Mouse (Mus musculus) cerebral cortex, adult 2 months (tissue): ENCODE measurements around the gene Irf2bpl.

Experiments used
- WGBS: fragments of 180-500 bp; shearing (Covaris S2); methylation state at CpG from one replicate; pipeline ENCODE4 v1.1.7; 2018; 5-methylcytosine and 5-hydroxymethylcytosine counted together

Gene Irf2bpl

DNA sequence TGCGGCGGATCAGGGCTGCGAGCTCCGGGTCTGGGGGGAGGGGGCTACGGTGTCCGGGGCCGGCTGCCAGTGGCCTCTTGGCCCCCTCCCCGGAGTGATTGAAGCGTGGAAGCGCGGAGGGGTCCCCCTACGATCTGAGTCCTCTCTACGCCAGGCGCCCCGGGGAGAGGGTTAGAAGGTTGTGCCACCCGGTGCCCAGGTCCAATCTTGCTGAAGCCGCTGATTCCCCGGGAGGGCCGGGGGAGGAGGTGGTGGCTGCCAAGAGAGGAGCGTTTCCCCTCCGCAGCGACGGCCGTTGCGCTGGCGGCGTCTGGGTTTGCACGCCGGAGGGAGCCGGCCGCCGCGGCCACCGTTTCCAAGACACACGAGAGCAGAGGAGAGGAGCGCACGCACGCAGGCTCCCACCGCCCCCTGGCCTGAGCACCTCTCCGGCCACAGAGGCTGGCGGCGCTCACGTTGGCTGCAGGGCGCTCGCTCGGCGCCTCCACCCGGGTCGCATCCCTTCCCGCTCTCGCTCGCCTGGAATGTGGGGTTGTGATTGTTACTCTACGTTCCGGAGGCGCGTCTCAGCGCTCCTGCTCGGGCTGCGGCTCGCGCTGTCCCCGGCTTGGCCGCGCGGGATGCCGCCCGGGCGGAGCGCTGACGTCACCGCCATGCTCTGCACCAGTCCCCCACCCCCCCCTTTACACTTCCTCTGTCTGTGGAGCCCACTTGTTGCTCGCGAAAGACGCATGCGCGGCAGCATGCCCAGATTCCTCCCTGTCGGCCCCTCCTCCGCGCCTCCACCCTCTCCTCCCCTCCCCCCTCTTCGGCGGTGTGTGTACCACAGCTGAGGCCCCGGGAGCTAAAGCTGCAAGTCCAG, at the start of gene Irf2bpl:
Gene Irf2bpl, minus strand, starts transcription at position 602 of the 862 bp plus-strand sequence.
- under 1% methylated on average over 78 of the region's 82 CpGs for WGBS

DNA sequence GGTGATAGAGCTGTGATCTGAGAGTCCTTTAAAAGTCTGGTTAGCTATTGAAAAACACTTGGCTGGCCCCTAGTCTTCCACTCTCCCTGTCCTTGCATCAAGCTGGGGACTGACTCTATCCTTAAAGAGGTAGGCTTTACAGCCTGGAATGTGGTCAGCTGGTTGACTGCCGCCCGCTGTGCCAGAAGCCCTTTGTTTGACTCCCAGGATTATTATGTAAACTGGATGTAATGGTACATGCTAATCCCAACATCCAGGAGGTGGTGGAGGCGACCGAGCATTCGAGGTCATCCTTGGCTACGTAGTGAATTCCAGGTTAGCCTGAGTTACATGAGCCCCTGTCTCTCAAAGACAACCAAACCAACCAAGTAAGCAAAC, 48.0 kb upstream of the Irf2bpl start:
- 56% methylated on average over 6 of the region's 6 CpGs for WGBS

DNA sequence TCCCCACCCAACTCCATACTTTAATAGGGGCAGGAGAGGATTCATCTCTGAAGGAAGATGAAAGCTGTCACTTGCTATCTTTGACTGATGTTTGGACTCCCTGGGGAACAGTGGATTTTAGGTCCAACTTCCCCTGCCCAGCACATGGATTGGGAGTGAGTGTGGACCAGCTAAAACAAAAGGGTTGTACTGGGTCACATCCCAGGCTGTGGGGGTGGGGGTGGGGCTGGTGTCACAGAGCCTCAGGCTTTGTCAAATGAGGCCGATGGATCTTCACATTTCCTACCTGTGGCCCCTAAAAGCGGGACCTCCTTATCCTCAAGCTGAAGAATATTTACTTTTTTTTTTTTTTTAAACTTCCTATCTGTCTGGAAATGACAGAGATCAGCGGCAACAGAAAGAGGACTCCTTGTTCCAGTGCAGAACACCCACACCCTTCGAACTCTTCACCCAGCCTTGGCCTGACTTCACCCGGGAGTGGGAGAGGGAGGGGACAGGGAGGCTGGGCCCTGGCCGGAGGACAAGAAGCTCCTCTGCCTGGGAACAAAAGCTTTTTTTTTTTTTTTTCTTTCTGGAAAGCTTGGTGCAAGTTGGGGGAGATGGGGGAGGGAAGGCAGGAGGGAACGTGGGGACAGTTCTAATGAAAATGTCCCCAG, 47.4 kb upstream of the Irf2bpl start:
- WGBS, result 38% methylated on average over 7 of the region's 7 CpGs

DNA sequence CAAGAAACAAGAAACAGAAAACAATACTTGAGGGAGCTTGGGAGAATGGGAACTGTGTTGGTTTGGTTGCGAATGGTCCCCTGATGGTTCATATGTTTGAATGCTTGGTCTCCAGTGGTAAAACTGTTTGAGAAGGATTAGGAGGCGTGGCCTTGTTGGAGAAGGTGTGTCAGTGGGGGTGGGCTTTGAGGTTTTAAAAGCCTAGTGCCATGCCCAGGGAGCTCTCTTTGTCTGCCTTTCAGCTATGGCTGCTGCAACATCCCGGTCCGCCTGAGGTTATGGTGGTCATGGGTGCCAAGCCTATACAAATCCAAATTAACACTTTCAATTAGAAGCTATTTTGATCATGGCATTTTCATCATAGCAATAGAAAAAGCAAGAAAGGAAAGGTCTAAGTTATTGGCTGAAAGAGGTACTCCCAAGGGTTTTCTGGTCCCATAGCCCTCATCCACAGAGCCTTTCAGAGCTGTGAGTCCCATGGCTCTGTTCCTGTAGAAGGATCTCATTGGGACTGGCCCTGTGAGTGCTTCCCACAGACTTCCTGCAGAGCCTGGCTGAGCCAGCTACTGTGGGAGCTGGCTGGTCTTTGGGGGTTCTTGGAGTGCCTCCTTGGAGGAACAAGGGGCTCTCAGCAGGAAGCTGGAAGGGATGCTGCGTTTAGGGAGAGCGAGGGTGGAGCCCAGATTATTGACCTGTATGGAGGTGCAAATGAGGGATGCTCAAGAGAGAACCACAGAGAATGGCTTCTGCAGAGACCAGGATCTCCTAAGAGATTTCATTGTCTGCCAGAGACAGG, 46.5 kb upstream of the Irf2bpl start:
- WGBS, result 77% methylated on average over 6 of the region's 6 CpGs

DNA sequence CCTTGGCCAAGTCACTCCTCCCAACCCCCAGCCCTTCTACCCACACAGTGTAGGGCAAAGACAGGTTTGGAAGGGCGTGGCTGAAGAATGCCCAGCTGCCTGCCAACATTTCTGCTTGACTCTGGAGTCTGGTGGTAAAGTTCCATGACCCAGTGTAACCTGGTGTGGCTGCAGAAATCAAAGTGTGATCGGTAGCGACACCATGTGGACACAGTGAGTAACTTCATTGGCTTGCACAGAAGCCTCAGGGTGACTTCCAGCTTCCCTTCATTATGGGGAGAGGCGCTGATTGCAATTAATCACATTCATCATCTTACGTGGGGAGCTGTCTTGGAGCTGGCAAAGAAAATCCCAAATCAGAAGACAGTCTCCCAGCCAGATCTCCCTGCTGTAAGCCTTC, 39.2 kb upstream of the Irf2bpl start:
- WGBS, result 6% methylated on average over 5 of the region's 5 CpGs

DNA sequence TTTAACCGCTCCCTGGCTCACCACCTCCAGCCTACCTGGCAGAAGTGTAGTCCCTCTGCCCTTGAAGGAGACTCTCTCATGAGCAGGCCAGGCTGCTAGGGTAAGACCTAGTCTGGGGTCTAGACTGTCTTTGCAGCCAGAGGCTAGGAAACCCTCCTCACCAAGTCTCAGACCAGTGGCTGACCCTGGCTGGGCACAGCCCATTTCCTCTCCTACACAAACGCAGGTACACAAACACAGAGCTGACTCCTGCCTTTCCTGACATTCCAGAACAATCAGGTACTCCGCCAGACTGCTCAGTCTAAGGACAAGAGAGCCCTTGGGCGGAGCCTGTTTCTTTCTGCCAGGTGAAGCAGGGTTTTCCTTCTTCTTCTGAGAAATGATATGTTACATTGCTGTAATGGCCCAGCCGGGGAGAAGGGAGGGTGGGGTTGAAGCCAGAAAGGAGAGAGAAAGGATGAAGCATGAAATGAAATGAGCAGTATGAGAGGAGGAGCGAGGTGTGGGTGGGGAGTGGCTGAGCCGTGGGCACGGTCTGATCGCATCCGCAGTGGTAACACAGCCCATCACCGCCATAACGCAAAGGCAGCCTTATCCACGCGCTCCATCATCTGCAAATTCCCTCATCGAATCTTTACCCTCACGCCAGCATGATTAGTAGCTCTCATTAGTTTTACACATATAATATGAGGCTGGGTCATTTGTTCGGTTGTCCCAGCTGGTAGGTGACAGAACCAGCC, 34.6 kb upstream of the Irf2bpl start:
- 74% methylated on average over 17 of the region's 17 CpGs for WGBS

DNA sequence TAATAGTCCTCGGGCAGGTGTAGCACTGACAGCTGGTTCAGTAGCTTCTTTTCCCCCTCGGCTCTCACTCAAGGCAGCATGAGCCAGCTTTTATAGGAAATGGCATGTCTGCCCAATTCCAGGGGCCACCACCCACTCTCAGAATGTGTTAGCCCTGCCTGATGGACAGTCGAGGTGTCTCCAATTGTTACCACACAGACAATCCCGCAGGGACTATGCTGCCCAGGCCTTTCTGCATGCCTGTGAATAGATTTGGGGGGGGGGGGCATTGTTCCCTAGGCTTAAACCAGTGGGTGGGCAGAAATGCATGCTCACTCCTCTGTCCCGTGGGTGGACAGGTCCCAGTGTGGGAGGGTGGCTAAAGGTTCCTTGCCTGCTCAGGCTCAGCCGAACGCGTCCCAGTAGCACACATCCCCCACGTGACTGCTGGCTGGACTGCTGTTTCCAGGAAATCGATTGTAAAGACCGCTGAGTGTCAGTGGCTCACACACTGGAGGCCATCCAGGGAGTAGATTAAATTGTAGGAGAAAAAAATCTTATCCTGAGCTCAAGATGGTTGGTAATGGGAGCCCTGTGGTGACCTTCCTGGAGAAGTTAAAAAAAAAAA, 33.9 kb upstream of the Irf2bpl start:
- WGBS, result 23% methylated on average over 11 of the region's 11 CpGs

DNA sequence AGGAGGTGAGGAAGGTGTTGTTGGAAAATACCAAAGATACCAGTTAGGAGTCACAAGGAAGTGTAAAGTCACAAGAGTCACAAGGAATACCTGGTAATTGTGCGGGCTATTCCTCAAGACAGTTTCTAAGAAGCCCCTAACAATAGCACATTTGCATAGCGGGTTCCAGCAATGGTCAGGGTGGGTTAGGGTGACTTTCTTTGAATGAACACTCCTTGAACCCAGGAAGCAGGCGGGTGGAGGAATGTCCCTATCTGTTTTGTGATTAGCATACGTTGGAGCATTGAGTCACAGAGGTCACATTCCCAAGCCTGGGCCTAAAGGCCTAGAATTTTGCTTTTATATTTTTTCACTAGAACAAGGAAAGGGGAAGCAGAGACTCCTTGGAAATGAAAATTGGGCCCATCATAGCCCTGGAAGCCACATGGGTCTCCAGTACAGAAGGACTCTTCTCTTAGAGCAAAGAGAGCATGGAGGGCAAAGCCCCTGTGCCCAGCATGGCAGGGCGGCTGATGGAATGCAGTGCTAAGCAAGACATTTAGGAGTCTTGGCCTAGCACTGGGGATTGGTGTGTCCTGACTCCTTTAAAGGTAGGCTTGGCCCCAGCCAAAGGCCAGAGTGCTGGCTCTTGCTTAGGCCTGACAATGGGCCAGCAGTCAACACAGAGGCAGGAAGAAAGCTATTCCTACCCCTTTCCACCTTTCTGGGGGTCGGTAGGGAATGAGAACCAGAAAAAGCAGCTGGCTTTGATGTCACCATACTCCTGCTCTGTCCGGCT, 32.4 kb upstream of the Irf2bpl start:
- 92% methylated on average over 7 of the region's 7 CpGs for WGBS

DNA sequence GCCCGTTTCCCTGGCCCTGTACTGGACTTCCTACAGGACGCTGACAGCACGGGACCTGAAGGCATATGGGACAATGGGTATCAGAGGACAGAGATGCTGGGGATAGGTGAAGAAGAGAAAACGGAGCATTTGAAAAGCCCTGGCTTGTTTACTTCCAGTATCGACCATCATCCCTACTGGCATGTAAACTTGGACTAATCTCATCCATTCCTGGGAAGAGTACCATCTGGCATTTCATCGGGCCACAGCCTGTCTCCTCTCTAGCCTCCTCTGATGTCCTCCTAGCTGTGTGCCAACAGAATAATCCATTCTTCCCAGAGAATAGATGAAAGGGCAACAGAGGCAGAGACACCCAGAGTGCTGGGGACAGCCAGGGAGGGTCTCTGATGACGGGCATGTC, 31.0 kb upstream of the Irf2bpl start:
- 76% methylated on average over 7 of the region's 7 CpGs for WGBS

DNA sequence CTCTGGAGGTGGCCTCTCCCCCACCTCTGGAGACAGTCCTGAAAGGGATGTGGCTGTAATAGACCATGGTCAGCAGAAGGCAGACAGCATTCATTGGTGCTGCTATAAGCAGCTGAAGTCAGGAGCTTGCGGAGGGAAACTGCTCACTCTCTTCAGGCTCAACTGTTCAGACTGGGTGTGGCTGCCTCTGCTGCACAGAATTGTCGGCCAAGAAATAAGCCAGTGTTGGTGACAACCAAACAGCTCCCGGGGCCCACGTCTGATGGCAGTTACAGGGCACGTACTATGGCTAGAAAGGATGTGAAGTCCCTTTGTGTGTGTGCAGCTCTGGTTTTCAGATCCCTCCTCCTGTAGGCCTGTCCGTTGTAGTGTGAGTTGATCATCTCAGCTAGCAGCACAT, 30.2 kb upstream of the Irf2bpl start:
- 35% methylated on average over 6 of the region's 6 CpGs for WGBS

DNA sequence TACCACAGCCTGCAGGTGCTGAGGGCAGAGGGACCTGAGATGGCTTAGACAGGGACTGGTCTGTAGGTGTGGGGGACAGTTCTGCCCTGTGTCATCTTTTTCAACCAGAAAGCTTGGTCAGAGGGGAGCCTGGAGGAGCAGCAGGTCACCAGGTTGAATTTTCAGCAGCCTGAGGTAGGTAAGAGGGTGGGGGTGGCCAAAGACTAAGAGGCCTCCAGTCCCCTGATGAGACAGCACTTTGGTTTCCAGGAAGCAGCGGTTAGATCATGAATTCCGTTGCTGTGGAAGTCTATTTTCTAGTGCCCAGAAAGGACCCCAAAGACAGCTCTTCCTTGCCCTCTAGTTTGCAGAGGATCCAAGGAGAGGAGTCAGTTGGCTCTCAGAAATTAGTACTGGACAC, 29.8 kb upstream of the Irf2bpl start:
- WGBS, result 69% methylated on average over 2 of the region's 2 CpGs

DNA sequence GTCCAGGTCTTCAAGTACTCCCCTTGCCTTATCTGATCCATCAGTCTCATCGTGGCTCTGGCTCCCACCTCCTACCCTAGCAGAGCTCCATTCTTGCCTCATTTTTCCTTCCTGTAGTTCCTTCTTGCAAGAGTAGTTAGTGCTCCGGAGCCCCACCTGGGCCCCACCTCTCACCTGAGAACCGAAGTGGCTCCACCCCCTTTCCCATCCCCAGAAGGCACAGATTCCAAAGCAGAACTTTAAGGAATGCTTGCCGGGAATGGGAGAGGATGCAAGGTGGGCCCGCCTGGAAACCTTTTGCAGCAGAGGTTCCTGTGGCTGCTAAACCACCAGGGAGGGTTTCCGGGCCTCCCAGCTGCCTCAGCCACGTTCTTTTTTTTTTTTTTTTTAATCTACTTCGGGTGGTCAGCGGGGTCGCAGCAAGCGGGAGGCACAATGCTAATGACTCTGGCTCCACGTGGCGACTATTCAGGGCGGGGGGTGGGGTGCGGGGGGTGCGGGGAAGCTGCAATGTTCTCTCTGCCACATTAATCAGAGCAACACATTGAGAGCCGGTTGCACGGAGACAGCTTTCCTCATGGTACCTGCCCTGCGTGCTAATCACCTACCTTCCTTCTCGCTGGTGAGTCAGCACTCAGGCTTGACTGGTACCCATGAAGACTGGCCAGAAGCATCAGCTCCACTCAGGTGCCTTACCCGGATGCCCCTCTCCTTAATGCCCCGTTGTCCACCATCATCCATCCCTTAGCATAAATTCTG, 27.9 kb upstream of the Irf2bpl start:
- 24% methylated on average over 22 of the region's 22 CpGs for WGBS

DNA sequence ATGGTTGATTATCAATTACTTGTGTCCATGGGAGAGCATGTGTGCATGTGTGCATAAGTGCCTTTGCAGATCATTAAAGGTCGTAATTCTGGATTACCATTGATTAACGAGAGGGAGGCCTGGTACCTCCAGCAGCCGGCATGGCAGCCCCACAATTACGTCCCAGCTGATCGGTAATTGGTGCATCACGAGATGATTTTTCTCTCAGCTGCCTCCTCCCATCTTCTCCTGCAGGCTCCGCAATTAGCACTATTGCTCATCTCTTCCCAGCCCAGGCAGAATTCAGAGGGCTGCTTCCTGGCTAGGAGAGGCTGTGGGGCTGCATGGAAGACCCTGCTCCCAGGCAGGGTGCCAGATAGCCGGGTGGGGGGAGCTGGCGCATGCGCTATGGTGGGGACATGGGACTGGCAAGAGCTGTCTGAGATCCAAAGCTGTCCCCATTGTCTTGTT, 26.9 kb upstream of the Irf2bpl start:
- WGBS, result 24% methylated on average over 10 of the region's 10 CpGs

DNA sequence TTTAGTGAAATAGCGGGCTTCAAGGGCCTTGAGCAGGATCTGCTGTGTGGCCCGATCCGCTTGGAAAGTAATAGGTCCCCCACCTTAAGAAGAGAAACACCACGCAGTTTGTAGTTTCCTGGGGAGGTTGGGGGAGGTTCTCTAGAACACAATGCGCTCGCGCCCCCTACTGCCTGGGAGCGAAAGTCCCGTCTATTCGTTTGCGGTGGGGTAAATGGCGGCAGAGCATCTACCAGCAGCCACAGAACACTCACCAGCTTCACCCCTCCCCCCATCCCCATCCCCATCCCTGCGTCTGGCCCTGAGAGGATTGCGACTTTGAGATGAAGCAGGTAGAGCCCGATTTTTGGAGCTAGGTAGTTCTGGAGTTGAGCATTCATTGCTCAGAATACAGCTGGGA, 21.8 kb upstream of the Irf2bpl start:
- WGBS, result 5% methylated on average over 15 of the region's 15 CpGs

DNA sequence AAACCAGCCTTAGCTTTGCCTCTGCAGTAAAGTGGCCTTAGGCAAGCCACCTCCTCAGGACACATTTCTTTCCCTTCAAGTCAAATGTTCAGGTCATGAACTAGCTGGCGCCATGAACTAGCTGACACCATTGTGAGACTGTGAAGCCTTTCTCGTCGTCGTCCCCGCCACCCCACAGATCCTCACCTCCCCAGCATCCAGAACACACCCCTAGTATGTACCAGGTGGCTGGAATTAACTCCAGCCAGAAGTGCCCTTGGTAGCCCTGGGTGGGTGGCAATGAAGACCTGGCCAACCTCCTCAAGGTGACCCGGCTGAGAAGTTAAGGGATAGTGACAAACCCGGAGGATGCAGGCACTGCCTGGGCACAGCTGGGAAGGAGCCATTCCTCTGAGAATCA, 21.3 kb upstream of the Irf2bpl start:
- 60% methylated on average over 7 of the region's 7 CpGs for WGBS

DNA sequence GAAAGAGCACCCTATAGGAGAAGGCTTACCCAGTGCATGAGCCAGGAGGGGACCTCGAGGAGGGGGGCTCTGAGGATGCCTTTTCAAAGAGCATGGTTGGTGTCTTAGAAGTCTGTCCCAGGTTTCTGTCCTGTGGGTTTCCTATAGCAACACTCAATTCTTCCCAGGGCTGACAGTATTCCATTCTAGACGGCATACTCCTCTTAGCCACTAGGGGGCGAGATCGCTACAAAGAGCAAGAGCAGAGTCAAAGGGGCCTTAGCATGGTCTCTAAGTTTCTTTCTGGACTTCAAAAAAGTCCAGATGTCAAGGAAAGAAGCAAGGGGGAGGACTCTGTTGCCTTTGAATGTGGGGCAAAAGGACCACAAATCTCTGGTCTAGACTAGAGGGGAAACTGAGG, 20.6 kb upstream of the Irf2bpl start:
- 11% methylated on average over 4 of the region's 4 CpGs for WGBS

DNA sequence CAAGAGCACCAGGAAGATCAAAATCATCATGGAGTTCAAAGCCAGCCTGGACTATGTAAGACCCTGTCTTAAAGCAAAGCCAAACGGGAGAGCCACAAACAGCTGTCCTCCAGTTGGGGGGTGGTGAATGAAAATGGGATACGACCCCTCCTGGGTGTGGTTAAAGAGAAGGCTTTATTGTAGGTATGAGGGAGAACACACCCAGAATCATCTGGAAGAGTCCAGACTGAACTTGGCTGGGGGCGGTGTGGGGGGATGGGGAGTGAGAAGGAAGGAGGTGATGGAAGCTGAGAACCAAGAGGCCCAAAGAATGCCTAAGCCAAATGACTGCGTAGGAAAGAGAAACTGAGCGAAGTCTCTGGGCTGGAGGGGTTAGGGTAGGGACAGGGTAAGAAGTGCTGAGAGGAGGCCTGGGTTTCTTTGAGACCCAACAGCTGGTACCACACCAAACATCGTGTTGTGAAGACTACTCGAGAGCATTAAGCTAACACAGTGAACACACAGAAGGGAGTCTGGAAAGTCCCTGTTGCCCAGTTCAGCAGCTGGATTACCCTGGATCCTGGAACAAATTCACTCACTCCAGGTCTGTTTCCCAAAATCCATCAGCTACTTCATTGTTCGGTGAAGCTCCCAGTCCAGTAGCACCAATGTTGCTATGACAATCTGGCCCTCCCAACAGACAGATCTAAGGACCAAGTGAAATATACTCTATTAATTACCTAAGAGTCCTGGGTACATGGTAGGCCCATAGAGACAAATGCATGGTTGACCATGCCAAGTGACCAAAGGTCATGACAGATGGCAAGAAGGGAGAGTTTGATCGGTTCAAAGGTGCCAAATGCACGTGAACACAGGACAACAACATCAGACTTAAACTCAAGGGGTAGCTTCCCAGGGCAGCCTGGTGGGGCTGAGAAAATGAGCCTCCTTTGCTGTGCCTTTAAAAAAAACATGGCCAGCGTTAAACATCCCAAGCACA, 19.5 kb upstream of the Irf2bpl start:
- WGBS, result 89% methylated on average over 11 of the region's 11 CpGs

DNA sequence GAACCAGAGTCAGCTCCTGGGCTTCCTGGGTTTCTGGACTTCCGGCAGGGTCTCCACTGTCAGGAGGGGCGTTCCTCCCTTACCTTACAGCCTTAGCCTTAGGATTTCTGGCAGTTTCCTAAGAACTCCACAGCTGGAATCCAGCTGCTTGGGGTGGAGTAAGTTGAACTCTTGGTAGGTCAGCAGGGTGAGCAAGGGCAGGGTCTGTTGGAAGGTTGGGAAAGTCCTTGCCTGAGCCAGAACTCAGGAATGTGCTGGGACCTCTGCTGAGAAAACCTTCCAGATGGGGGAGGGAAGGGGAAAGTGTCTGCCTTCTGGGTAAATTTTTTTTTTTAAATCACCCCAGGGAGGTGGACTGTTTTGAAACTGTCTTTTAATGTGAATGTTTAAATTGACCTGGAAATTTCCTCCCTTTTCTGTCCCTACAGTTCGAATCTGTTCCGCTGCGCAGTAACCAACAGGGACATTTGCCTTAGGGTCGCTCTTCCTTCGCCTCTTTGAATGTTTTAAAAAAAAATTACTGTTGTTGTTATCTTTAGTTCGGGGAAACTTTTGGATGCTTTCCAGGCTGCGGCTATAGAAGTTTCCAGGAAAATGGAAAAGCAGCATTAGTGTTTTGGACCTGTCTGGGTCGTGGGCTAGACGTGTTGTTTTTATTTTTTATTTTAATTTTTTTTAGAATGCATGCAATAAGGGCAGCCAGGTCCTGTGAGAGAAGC, 15.0 kb upstream of the Irf2bpl start:
- WGBS, result 67% methylated on average over 11 of the region's 11 CpGs
